Mouse (Mus musculus): Measurements from ENCODE around the gene Fgf13. TPM values are rescaled to one million over a fixed set of nuclear protein-coding genes. Genes with fewer than 3 reads are reported as not detected.

The Fgf13 gene
- polyA plus RNA-seq, 1 experiment: 1.7 TPM

- no peak for DNase-seq (ENCODE audit: low spot score)
Measured at GRCm38 (mm10) chrX:59194149-59194548, 373.7 kb downstream of the Fgf13 start.

- no peak for DNase-seq (ENCODE audit: low spot score)
Measured at GRCm38 (mm10) chrX:59186922-59187321, 380.9 kb downstream of the Fgf13 start.

- no peak for DNase-seq (ENCODE audit: low spot score)
Measured at GRCm38 (mm10) chrX:59182323-59182722, 385.5 kb downstream of the Fgf13 start.

GRCm38 (mm10) chrX:59179627-59180026, 388.2 kb downstream of the Fgf13 start:
- no peak for DNase-seq (ENCODE audit: low spot score)

- DNase-seq (ENCODE audit: low spot score): no peak
Measured at GRCm38 (mm10) chrX:59179081-59179596, 388.7 kb downstream of the Fgf13 start.

GRCm38 (mm10) chrX:59177653-59178052, 390.2 kb downstream of the Fgf13 start:
- no peak for DNase-seq (ENCODE audit: low spot score)

GRCm38 (mm10) chrX:59172200-59172599, 395.7 kb downstream of the Fgf13 start:
- DNase-seq (ENCODE audit: low spot score): no peak

GRCm38 (mm10) chrX:59166763-59167162, 401.1 kb downstream of the Fgf13 start:
- DNase-seq (ENCODE audit: low spot score): no peak

GRCm38 (mm10) chrX:59141947-59142346, 425.9 kb downstream of the Fgf13 start:
- DNase-seq (ENCODE audit: low spot score): no peak

GRCm38 (mm10) chrX:59134928-59135361, 432.9 kb downstream of the Fgf13 start:
- no peak for DNase-seq (ENCODE audit: low spot score)

GRCm38 (mm10) chrX:59134166-59134861, 433.6 kb downstream of the Fgf13 start:
- DNase-seq (ENCODE audit: low spot score): no peak

GRCm38 (mm10) chrX:59133834-59134165, 434.1 kb downstream of the Fgf13 start:
- DNase-seq (ENCODE audit: low spot score): no peak

GRCm38 (mm10) chrX:59133416-59133815, 434.5 kb downstream of the Fgf13 start:
- no peak for DNase-seq (ENCODE audit: low spot score)

- DNase-seq (ENCODE audit: low spot score): no peak
Measured at GRCm38 (mm10) chrX:59126637-59127036, 441.2 kb downstream of the Fgf13 start.

GRCm38 (mm10) chrX:59113187-59113586, 454.7 kb downstream of the Fgf13 start:
- no peak for DNase-seq (ENCODE audit: low spot score)

GRCm38 (mm10) chrX:59085928-59086327, 481.9 kb downstream of the Fgf13 start:
- no peak for DNase-seq (ENCODE audit: low spot score)

- no peak for DNase-seq (ENCODE audit: low spot score)
Measured at GRCm38 (mm10) chrX:59080427-59080826, 487.4 kb downstream of the Fgf13 start.

- no peak for DNase-seq (ENCODE audit: low spot score)
Measured at GRCm38 (mm10) chrX:59072083-59072482, 495.8 kb downstream of the Fgf13 start.

- DNase-seq (ENCODE audit: low spot score): no peak
Measured at GRCm38 (mm10) chrX:59063157-59063556, 504.7 kb downstream of the Fgf13 start.

- no peak for DNase-seq (ENCODE audit: low spot score)
Measured at GRCm38 (mm10) chrX:59034969-59035368, 532.9 kb downstream of the Fgf13 start.

Data from urinary bladder, adult 2 months (tissue).